Mouse (Mus musculus): ENCODE results near the gene Zbtb11.

Gene Zbtb11

GRCm38 (mm10) chr16:56055911-56056310 lies 82.2 kb downstream of the Zbtb11 start:
- no peak for DNase-seq

GRCm38 (mm10) chr16:56056944-56057590 lies 83.4 kb downstream of the Zbtb11 start:
- DNase-seq: no peak

GRCm38 (mm10) chr16:56058151-56058550 lies 84.5 kb downstream of the Zbtb11 start:
- no peak for DNase-seq

All from cerebellum, adult 18-20 months (tissue).